Mouse (Mus musculus): Measurements from ENCODE around the gene Sgsm2. TPM values are rescaled to one million over a fixed set of nuclear protein-coding genes. Genes with fewer than 3 reads are reported as not detected.

Gene Sgsm2
- polyA plus RNA-seq, 1 experiment from 2014 or later = 33.9 TPM

DNA sequence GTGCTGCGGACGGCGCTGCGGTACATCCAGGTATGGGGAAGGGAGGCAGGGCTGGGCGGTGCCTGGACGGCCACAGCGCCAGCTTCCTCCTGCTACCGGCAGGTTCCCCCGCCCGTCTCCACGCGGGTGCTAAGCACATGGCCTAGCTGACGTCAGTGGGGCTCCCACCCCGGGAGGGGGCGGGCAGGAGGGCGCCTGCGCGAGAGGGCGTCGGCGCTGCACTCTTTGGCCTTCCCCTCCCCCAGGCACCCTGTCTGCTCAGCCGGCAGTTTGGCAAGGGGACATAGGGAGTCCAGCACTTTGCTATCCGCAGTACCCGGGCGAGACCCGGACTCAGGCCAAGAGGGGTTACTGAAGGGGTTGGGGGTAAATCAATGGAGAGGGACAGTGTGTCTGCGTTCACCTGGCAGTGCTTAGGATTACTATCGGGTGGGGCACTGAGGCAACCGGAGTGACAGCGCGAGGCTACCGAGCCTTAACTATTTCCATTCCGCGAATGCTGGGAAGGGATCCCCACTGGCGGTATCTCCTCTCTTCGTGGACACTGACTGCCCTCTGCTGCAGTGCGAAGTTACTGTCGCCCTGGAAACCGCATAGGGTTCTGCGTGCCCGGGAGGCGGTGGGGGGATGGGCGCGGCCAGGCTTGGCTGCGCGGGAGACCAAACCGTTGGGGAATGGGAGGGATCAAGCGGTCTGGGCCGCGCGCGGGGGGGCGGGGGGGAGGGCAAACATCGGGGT is 59.0 kb downstream of the Sgsm2 start:
- peak; percentile 70 for ATAC-seq (replicated peaks)
- Histone ChIP-seq H3K4me3 (peak overlapping the region; percentile 55), H3K4me2 (peak overlapping the region; percentile 64), H3K27ac (peak overlapping the region; percentile 86), H3K36me3 (replicated peaks) (peaks cover 8% of the 10 kb centered on the region), H3K4me1 (peaks cover 46% of the 10 kb centered on the region), H3K27me3 (replicated peaks) (no peaks in the 10 kb centered on the region), H3K9ac (peak overlapping the region; percentile 51), H3K9me3 (no peaks in the 10 kb centered on the region)
- WGBS = 2% methylated on average over 47 of the region's 54 CpGs

DNA sequence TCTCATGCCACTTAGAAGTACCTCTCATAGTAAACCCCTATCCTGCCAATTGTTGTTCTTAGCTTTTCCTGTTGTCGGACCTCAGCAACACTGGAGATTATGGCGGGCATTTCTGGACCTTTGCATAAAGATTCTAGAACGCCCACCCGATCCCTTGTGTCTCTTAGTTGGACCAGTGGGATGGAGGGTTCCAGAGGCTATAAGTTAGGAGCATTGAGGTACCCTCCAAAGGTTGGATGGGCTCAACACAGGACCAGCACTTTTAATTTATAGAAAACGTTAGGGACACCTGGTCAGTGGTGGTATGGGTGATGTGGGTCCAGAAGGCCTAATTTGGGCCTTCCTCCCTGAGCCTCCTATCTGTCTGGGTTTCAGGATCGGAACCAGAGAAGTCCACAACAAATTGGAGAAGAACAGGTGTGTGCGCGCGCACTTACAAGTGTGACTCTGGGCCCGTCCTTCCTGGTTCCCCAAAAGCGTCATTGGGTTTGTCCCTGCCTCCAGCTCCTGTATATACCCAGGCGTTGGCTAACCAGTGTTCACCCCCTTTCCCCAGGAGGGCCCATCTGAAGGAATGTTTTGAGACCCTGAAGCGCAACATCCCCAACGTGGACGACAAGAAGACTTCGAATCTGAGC is 59.7 kb downstream of the Sgsm2 start:
- Histone ChIP-seq H3K9me3 (no peaks in the 10 kb centered on the region), H3K36me3 (replicated peaks) (peaks cover 1% of the 10 kb centered on the region), H3K27me3 (replicated peaks) (no peaks in the 10 kb centered on the region), H3K4me3 (peak overlapping the region; percentile 55), H3K27ac (peak overlapping the region; percentile 86), H3K9ac (peak overlapping the region; percentile 51; the same call in 1 of the 2 replicates), H3K4me2 (peak overlapping the region; percentile 64), H3K4me1 (peaks cover 52% of the 10 kb centered on the region)
- WGBS = 50% methylated on average over 16 of the region's 16 CpGs
- peak; percentile 0; the same call in 1 of the 2 replicates for ATAC-seq (replicated peaks)

DNA sequence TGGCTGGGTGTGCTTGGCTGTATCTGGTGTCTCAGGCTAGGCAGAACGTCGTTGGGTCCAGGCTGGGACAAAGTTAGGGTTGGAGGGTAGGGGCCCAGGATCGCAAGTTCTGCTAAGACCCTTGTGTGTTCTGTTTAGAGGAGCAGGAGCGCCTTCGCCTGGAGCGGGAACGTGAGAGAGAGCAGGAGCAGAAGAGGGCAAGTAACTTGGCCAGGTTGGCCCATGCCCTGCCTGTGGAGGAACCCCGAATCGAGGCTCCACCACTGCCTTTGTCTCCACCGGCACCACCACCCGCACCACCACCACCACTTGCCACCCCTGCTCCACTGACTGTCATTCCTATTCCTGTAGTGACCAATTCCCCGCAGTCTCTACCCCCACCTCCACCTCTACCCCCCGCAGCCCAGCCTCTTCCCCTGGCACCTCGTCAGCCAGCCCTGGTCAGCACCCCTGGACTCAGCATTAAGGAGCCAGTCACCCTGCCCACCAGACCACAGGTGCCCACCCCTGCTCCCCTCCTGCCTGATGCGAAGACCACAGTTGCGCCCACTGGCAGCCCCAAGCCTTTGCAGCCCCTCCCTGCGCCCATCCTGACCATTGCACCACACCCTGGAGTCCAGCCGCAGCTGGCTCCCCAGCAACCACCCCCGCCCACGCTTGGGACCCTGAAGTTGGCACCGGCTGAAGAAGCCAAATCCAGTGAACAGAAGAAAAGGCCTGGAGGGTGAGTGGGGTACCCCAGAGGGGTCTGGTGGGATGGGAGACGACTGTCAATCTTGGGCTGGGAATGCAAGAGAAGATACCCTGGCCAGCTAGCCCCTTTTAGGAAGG is 60.4 kb downstream of the Sgsm2 start:
- peaks cover 52% of the 10 kb centered on the region for H3K4me1 ChIP-seq
- H3K27ac ChIP-seq = no peak overlapping the region
- ATAC-seq (replicated peaks) = no peak
- no peaks in the 10 kb centered on the region for H3K36me3 ChIP-seq (replicated peaks)
- WGBS = 89% methylated on average over 22 of the region's 22 CpGs
- H3K4me3 ChIP-seq = no peak overlapping the region
- H3K27me3 ChIP-seq (replicated peaks) = no peaks in the 10 kb centered on the region
- H3K9me3 ChIP-seq = no peaks in the 10 kb centered on the region
- no peak overlapping the region for H3K4me2 ChIP-seq
- no peak overlapping the region for H3K9ac ChIP-seq

DNA sequence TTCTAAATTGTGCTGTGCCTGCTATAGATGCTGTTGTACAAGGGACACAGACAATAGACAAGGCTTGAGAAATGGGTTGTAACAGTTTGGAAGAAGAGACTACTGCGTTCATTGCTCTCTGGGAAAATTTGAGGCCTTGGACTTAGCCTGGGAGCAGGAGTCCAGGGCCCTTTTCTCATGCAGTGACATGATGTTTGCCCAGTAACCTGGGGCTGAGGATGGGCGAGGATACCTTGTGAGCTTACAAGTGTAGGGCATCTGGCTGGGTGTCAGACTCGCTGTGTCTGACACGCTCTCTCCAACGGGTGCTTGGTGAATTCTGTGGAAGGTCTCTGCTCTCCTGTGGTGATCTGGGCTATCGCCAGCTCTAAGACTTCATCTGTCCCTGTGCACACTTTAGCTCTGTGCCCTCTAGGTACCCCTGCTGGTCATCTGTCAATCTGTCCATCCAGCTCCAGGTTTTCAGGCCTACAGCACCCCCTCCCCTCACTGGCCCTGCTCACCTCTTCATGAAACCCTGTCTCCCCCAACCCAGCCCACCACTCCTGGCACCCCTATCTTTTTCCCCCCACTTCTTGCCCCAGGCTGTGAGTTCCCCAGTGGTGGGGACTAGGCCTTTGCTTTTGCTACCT is 61.2 kb downstream of the Sgsm2 start:
- H3K9ac ChIP-seq = no peak overlapping the region
- no peak overlapping the region for H3K4me3 ChIP-seq
- no peaks in the 10 kb centered on the region for H3K9me3 ChIP-seq
- H3K36me3 ChIP-seq (replicated peaks) = no peaks in the 10 kb centered on the region
- WGBS = 90% methylated on average over 6 of the region's 6 CpGs
- no peaks in the 10 kb centered on the region for H3K27me3 ChIP-seq (replicated peaks)
- H3K4me1 ChIP-seq = peaks cover 52% of the 10 kb centered on the region
- H3K4me2 ChIP-seq = no peak overlapping the region
- H3K27ac ChIP-seq = no peak overlapping the region
- no peak for ATAC-seq (replicated peaks)

DNA sequence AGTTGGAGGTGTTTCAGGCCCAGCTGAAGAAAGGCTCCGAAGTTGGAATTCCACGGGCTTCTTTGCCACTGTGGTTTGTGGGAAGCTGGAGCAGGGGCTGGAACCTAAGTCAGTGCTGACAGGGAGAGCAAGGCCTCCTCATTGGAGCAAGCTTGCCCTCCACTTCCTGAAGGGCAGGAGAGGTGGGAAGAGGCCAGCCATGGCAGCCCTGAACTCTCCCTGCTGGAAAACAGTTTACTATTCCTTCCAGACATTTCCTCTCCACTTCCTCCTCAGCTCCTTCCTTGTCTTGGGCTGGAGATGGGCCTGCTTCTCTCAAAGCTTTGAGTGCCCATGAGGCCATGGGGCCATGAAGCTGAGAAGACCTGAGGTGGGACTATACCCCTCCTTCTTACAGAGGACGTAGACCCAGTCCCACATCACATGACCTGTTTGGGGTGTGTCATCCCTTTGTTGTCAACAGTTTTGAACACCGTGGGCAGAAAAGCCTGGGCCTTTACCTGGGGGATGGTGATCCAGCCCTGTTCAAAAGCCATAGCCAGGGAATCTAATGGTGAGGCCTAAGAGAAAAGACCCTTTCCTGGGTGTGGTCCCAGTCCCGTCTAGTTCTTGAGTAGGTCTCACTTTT is 62.1 kb downstream of the Sgsm2 start:
- Histone ChIP-seq H3K4me3 (no peak overlapping the region), H3K4me2 (no peak overlapping the region), H3K27me3 (replicated peaks) (no peaks in the 10 kb centered on the region), H3K9me3 (no peaks in the 10 kb centered on the region), H3K9ac (no peak overlapping the region), H3K4me1 (peaks cover 54% of the 10 kb centered on the region), H3K27ac (no peak overlapping the region), H3K36me3 (replicated peaks) (no peaks in the 10 kb centered on the region)
- WGBS = 69% methylated on average over 5 of the region's 5 CpGs
- no peak for ATAC-seq (replicated peaks)

DNA sequence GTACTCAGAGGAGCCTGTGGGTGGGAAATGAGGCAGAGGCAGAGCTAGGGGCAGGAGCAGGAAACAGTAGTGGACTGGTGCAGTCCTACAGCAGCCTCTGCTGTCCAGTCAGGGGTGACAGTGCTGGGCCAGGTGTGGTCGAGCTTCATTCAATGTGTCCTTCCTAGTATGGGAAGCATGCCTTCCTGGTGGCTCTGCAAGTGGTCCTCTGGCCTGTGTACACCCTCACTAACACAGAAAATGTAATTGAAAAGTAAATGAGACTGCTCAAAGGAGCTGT is 62.6 kb downstream of the Sgsm2 start:
- H3K4me3 ChIP-seq = no peak overlapping the region
- no peak overlapping the region for H3K9ac ChIP-seq

DNA sequence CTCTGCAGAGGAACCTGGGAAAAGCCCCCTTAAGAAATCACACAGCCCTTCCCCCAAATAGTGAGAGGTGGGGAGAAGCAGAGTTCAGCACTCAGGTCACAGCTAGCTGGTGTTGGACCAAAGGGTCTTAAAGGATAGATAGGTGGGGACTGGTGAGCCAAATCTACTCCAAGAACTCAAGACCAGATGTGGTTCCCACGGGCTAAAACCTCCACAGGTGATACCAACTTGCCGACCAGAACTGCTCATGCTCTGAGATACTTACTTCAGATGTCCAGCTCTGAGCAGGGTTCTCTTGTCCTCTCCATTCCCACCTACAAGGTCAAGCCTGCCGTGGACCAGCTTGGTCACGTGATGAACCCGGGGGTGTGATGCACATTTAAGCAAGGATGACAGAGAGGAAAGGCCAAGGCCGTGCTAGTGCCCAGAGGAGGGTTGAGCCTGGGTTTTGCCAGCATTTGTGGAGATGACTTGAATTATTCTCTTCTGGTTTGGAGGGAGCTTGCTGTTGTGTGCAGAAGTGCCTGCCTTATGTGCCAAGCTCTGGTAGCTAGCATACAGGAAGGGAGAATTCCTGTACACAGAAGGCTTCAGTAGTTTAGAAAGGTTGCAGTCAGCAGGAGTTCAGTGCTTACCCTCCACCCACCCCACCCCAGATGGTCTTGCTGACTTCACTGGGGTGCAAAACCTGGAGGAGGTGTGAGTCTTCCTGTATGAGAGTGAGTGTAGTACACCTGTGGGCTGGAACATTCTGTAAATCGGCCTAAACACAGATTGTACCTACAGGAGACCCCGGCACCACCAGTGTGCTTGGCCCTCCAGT is 63.1 kb downstream of the Sgsm2 start:
- H3K4me3 ChIP-seq = peak overlapping the region; percentile 92; the same call in 1 of the 2 replicates
- WGBS = 89% methylated on average over 8 of the region's 8 CpGs
- H3K9me3 ChIP-seq = no peaks in the 10 kb centered on the region
- no peaks in the 10 kb centered on the region for H3K27me3 ChIP-seq (replicated peaks)
- H3K4me2 ChIP-seq = peak overlapping the region; percentile 87
- H3K4me1 ChIP-seq = peaks cover 55% of the 10 kb centered on the region
- ATAC-seq (replicated peaks) = no peak
- no peaks in the 10 kb centered on the region for H3K36me3 ChIP-seq (replicated peaks)
- no peak overlapping the region for H3K27ac ChIP-seq
- H3K9ac ChIP-seq = no peak overlapping the region

More for the DNA sequence above, 62.6 kb downstream of the Sgsm2 start:
- H3K36me3 ChIP-seq (replicated peaks) = no peaks in the 10 kb centered on the region
- no peaks in the 10 kb centered on the region for H3K27me3 ChIP-seq (replicated peaks)
- no peak overlapping the region for H3K4me2 ChIP-seq
- H3K9me3 ChIP-seq = no peaks in the 10 kb centered on the region
- peaks cover 57% of the 10 kb centered on the region for H3K4me1 ChIP-seq
- ATAC-seq (replicated peaks) = no peak
- WGBS = 66% methylated on average over 1 of the region's 1 CpGs
- no peak overlapping the region for H3K27ac ChIP-seq

- Histone ChIP-seq H3K9me3 (no peaks in the 10 kb centered on the region), H3K27ac (peak overlapping the region; percentile 96), H3K9ac (peak overlapping the region; percentile 87), H3K4me1 (peaks cover 48% of the 10 kb centered on the region), H3K27me3 (replicated peaks) (no peaks in the 10 kb centered on the region), H3K36me3 (replicated peaks) (no peaks in the 10 kb centered on the region), H3K4me3 (peak overlapping the region; percentile 92), H3K4me2 (peak overlapping the region; percentile 87)
- WGBS = under 1% methylated on average over 26 of the region's 26 CpGs
- no peak for ATAC-seq (replicated peaks)
These were observed 64.2 kb downstream of the Sgsm2 start for GRCm38 (mm10) chr11:74832503-74833143.

GRCm38 (mm10) chr11:74831606-74832451 is 65.0 kb downstream of the Sgsm2 start:
- Histone ChIP-seq H3K27me3 (replicated peaks) (no peaks in the 10 kb centered on the region), H3K4me2 (peak overlapping the region; percentile 87), H3K4me1 (peaks cover 41% of the 10 kb centered on the region), H3K9ac (peak overlapping the region; percentile 87), H3K4me3 (peak overlapping the region; percentile 92), H3K27ac (peak overlapping the region; percentile 96), H3K9me3 (no peaks in the 10 kb centered on the region), H3K36me3 (replicated peaks) (no peaks in the 10 kb centered on the region)
- ATAC-seq (replicated peaks) = peak; percentile 59
- under 1% methylated on average over 59 of the region's 61 CpGs for WGBS

GRCm38 (mm10) chr11:74831191-74831605 is 65.7 kb downstream of the Sgsm2 start:
- ATAC-seq (replicated peaks) = 0 out of 2 replicates have a peak, but pooled peaks have one; percentile 7
- H3K9ac ChIP-seq = peak overlapping the region; percentile 87

More at GRCm38 (mm10) chr11:74831191-74831605, 65.7 kb downstream of the Sgsm2 start:
- Histone ChIP-seq H3K36me3 (replicated peaks) (no peaks in the 10 kb centered on the region), H3K4me2 (peak overlapping the region; percentile 87), H3K4me1 (peaks cover 37% of the 10 kb centered on the region), H3K9me3 (no peaks in the 10 kb centered on the region), H3K27me3 (replicated peaks) (no peaks in the 10 kb centered on the region), H3K27ac (peak overlapping the region; percentile 96), H3K4me3 (peak overlapping the region; percentile 92)
- under 1% methylated on average over 35 of the region's 35 CpGs for WGBS
